Mouse (Mus musculus) liver, embryonic 13.5 days (tissue): ENCODE data around the gene Spert. TPM values are rescaled to one million over a fixed set of nuclear protein-coding genes. Genes with fewer than 3 reads are reported as not detected.

Source experiments
- ATAC-seq: fragments of 200-750 bp; cut with Nextera tagmentation; 2 replicates; pipeline ENCODE4 v1.8.0; 2017; ENCODE audit warnings: low read depth, mild to moderate bottlenecking, moderate number of reproducible peaks, moderate library complexity
- DNase-seq: peaks from one replicate; pipeline ENCODE4 v3.0.0; 2022
- H3K27ac ChIP-seq: fragments of 300-500 bp; sonication (generic); 2 replicates; pipeline ENCODE4 v1.5.1; 2015; ENCODE audit warnings: moderate library complexity, mild to moderate bottlenecking, inconsistent platforms
- H3K27me3 ChIP-seq: fragments of 300-500 bp; sonication (generic); 2 replicates; pipeline ENCODE4 v1.6.1; 2015; ENCODE audit warnings: mild to moderate bottlenecking, inconsistent platforms
- H3K36me3 ChIP-seq: fragments of 300-500 bp; sonication (generic); 2 replicates; pipeline ENCODE4 v1.6.1; 2015; ENCODE audit warnings: mild to moderate bottlenecking, inconsistent platforms
- H3K4me1 ChIP-seq: fragments of 300-500 bp; sonication (generic); replicated peaks from 2 replicates; pipeline ENCODE4 v1.6.1; 2015; ENCODE audit warnings: inconsistent platforms
- H3K4me2 ChIP-seq: fragments of 300-500 bp; sonication (generic); 2 replicates; pipeline ENCODE4 v1.6.1; 2015; ENCODE audit warnings: inconsistent platforms, mild to moderate bottlenecking, moderate library complexity
- H3K4me3 ChIP-seq: fragments of 300-500 bp; sonication (generic); replicated peaks from 2 replicates; pipeline ENCODE4 v1.5.1; 2015; ENCODE audit warnings: mild to moderate bottlenecking, inconsistent platforms
- H3K9ac ChIP-seq: fragments of 300-500 bp; sonication (generic); 2 replicates; pipeline ENCODE4 v1.6.1; 2015; ENCODE audit warnings: mild to moderate bottlenecking, inconsistent platforms
- H3K9me3 ChIP-seq: fragments of 300-500 bp; sonication (generic); replicated peaks from 2 replicates; pipeline ENCODE4 v1.6.1; 2016; ENCODE audit warnings: inconsistent platforms
- WGBS: fragments of 180-500 bp; shearing (Covaris S2); methylation state at CpG from one replicate; pipeline ENCODE4 v1.1.7; 2015; ENCODE audit not compliant: insufficient replicate concordance; 5-methylcytosine and 5-hydroxymethylcytosine counted together
- polyA plus RNA-seq: library from polyadenylated mRNA; unstranded; fragments of >200 nt; fragmentation: Nextera tagmentation; extraction: Ambion mirVana; gene quantifications from 2 replicates; pipeline ENCODE4 v1.2.1, GENCODE M21; 2015

Spert gene
- polyA plus RNA-seq: not detected in 2 replicates

DNA sequence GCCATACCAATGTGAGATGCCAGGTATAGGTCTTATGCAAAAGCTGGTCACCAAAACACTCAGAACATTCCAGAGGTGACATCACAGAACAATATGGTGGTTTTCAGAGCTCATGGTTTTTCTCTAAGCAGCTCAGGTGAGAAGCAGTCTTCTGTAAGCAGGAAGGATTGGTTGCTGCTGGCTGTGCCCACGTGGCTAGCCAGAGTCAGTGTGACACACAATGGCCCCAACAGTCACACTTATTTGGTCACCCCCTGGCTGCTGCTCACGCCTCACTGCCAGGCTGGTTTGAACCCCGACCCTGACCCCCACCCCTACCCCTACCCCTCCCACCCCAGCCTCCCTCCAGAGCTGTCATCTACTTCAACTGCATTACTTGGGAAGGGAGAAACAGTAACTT is at the start of gene Spert:
Gene Spert, minus strand, starts transcription at position 139 of the 400 bp plus-strand sequence.
- ATAC-seq: no peak
- 42% methylated on average over 3 of the region's 3 CpGs for WGBS
- no peak for DNase-seq
- no peaks in the 10 kb centered on the region for H3K27me3 ChIP-seq
- no peak within 1 kb of the TSS for H3K9ac ChIP-seq
- no peak within 1 kb of the TSS for H3K27ac ChIP-seq
- H3K4me2 ChIP-seq: no peak within 1 kb of the TSS
- H3K36me3 ChIP-seq: no peaks in the 10 kb centered on the region
- H3K9me3 ChIP-seq: no peaks in the 10 kb centered on the region
- H3K4me3 ChIP-seq: no peak within 1 kb of the TSS
- no peaks in the 10 kb centered on the region for H3K4me1 ChIP-seq

DNA sequence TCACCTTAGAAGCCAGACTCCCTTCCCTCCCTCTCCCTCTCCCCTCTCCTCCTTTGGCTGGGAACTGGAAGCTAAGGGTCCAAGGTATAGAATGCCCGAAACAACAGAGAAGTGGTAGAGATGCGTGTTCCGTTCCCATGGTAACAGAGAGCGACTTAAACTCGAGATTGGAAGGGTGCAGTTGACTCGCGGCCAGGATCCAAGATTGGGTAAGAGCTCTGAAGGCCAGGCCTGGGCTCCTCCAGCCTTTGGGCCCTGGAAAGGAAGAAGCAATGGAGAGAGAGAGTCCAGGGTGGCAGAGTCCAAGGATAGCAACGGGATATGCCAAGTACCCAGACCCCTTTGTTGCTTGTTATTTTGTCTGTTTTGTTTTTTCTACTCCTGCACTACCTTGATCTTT is 49.2 kb upstream of the Spert start, which contains the start of gene Erich6b:
Gene Erich6b, plus strand, starts transcription at position 180 of the 400 bp plus-strand sequence.
- DNase-seq: no peak
- Histone ChIP-seq H3K4me2 (no peak within 1 kb of the TSS), H3K4me1 (no peaks in the 10 kb centered on the region), H3K9me3 (no peaks in the 10 kb centered on the region), H3K9ac (no peak within 1 kb of the TSS), H3K36me3 (no peaks in the 10 kb centered on the region), H3K4me3 (no peak within 1 kb of the TSS), H3K27me3 (no peaks in the 10 kb centered on the region), H3K27ac (no peak within 1 kb of the TSS)
- 71% methylated on average over 8 of the region's 8 CpGs for WGBS
- no peak for ATAC-seq

DNA sequence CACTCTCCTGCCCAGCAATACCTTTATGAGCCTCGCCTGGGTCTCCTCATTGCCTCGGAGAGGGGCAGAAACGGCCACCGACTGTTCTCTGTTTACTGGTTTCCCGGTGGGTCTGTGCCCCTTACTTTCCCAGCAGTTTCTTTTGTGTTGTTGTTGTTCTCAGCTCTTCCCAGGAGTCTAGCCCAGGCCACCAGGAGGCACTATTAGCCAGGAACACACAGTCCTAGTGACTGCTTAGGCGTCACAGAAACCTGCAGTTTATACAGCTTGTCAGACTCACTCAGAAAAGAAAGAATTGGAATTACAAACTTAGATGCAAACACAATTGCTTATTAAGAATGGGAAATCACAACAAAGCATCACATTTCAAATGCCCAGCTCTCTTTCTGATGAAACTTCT is 48.5 kb upstream of the Spert start:
- DNase-seq (no peak), ATAC-seq (no peak)
- Histone ChIP-seq H3K27me3 (no peaks in the 10 kb centered on the region), H3K4me1 (no peaks in the 10 kb centered on the region), H3K9ac (no peak overlapping the region), H3K4me3 (no peak overlapping the region), H3K4me2 (no peak overlapping the region), H3K27ac (no peak overlapping the region), H3K9me3 (no peaks in the 10 kb centered on the region), H3K36me3 (no peaks in the 10 kb centered on the region)
- WGBS: 65% methylated on average over 6 of the region's 6 CpGs

DNA sequence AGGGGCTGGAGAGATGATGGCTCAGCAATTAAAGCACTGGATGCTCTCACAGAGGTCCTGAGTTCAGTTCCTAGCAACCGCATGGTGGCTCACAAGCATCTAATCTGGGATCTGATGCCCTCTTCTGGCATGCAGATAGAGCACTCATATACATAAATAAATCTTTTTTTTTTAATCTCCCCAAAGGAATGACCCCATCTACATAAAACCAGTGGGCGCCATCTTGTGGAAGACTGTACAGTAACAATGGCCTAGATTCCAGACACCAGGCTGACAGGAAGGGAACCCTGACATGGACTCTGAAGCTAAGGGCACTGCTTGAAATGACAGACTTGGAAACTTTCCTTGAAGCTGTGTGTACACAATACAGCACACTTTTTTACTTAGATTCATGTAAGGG is 47.9 kb upstream of the Spert start:
- H3K27ac ChIP-seq: no peak overlapping the region
- no peak for DNase-seq
- H3K4me2 ChIP-seq: no peak overlapping the region
- H3K27me3 ChIP-seq: no peaks in the 10 kb centered on the region
- no peak overlapping the region for H3K4me3 ChIP-seq
- H3K9ac ChIP-seq: no peak overlapping the region
- no peaks in the 10 kb centered on the region for H3K36me3 ChIP-seq
- H3K4me1 ChIP-seq: no peaks in the 10 kb centered on the region
- H3K9me3 ChIP-seq: no peaks in the 10 kb centered on the region
- ATAC-seq: no peak
- WGBS: 61% methylated on average over 2 of the region's 2 CpGs

DNA sequence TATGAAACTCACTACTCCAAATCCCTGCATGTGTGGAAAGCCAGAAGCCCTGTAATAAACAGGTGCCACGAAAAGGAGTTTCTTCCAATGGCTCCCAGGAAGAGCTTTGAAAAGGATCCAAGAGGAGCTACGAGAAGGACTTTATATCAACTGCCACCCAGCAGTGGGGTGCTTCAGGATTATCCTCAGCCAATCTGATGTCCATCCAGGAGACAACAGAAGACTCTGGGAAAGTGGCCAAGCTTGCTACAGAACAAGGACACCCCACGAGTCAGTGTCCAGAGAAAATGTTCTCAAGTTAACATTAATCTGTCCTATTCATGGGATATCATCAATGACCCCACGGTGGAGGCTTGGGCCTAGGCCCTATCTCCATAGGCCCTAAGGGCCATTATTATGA is 44.7 kb upstream of the Spert start:
- DNase-seq (no peak), ATAC-seq (no peak)
- H3K4me1 ChIP-seq: no peaks in the 10 kb centered on the region
- H3K27ac ChIP-seq: no peak overlapping the region
- H3K9me3 ChIP-seq: no peaks in the 10 kb centered on the region
- H3K4me3 ChIP-seq: no peak overlapping the region
- H3K27me3 ChIP-seq: no peaks in the 10 kb centered on the region
- no peak overlapping the region for H3K4me2 ChIP-seq
- 49% methylated on average over 4 of the region's 4 CpGs for WGBS
- H3K9ac ChIP-seq: no peak overlapping the region
- no peaks in the 10 kb centered on the region for H3K36me3 ChIP-seq

DNA sequence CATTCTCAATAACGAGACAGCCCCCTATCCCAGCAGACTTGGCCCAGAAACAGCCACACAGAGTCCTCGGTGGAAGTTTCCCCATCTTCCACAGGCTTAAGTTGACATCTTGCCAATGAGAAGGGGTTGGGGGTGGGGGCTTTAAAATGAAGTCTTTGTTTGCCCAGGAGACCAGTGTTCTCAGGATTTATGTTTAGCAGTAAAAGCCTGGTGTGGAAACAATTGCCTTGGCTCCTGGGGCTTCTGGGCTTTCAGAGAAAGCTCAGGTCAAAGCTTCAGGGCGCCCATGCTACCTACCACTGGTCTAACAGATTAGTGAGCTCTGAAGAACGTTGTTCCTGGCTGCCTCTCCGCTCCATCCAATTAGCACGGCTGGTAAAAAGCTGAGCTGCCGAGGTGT is 43.2 kb upstream of the Spert start:
- H3K36me3 ChIP-seq: no peaks in the 10 kb centered on the region
- ATAC-seq: no peak

DNA sequence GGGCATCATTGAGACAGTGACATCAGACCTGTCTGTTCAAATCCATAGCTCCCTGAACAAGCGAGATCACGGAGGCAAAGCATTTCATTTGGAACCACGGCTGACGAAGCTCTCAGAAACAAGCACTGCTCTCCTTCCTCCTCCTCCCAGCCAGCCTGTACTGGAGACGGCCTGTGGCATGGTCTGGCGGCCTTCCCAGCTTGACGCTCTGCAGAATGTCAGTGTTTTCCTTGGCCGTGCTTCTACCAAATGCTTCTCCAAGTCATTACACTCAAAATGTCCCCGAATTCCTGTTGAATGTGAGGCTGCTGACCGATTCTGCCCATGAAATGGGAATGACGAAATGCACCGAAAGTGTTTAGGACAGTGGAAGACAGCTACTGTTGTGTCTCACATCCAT is 42.4 kb upstream of the Spert start:
- H3K36me3 ChIP-seq: no peaks in the 10 kb centered on the region
- H3K4me1 ChIP-seq: no peaks in the 10 kb centered on the region
- DNase-seq: no peak
- H3K27ac ChIP-seq: no peak overlapping the region
- no peaks in the 10 kb centered on the region for H3K27me3 ChIP-seq
- H3K4me2 ChIP-seq: no peak overlapping the region
- H3K9ac ChIP-seq: no peak overlapping the region
- H3K4me3 ChIP-seq: no peak overlapping the region
- WGBS: 66% methylated on average over 12 of the region's 12 CpGs
- no peaks in the 10 kb centered on the region for H3K9me3 ChIP-seq
- no peak for ATAC-seq

More for the DNA sequence above, 43.2 kb upstream of the Spert start:
- Histone ChIP-seq H3K9ac (no peak overlapping the region), H3K27me3 (no peaks in the 10 kb centered on the region), H3K27ac (no peak overlapping the region), H3K4me1 (no peaks in the 10 kb centered on the region), H3K9me3 (no peaks in the 10 kb centered on the region), H3K4me3 (no peak overlapping the region), H3K4me2 (no peak overlapping the region)
- DNase-seq: no peak
- WGBS: 64% methylated on average over 7 of the region's 7 CpGs

DNA sequence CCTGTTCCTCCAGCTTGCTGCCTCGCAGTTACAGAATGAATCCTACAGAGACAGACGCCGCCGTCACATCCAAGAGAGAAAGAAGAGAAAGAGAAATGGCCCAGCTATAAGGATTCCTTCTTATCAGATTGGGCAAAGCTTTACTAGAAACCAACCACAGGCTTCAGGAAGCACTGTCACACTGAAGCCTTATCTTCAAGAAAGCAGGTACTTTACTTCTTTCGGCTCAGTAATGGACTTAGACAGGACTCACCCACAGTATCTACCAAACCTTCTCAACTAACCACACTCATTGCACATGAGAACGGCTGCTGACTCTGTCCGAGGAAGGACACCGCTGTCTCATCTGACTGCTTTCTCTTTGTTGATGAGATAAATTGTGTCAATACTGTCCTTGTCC is 36.0 kb upstream of the Spert start:
- Histone ChIP-seq H3K27me3 (no peaks in the 10 kb centered on the region), H3K4me2 (no peak overlapping the region), H3K4me3 (no peak overlapping the region), H3K9ac (no peak overlapping the region), H3K27ac (no peak overlapping the region), H3K9me3 (no peaks in the 10 kb centered on the region), H3K36me3 (no peaks in the 10 kb centered on the region), H3K4me1 (no peaks in the 10 kb centered on the region)
- WGBS: 24% methylated on average over 8 of the region's 8 CpGs
- no peak for DNase-seq
- ATAC-seq: no peak

DNA sequence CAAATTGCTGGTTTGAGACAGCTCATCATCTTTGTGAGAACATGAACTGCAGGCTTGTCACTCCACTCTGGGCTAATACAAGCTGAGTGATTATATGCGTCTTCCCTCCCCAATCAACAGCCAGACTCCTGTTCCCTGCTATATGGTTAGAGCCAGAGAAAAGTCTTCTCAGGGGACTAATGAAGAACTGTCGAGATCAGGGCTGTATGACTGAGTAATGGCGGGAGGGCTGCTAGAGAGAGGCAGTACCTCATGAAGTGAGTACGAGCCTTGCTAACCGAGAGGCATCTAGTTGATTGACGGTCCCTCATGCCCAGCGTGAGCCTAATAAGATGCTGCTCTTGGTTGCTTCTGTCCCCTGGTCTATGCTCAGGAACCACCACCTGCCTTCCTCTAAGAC is 30.1 kb upstream of the Spert start:
- Histone ChIP-seq H3K9ac (no peak overlapping the region), H3K27ac (no peak overlapping the region), H3K27me3 (no peaks in the 10 kb centered on the region), H3K4me2 (no peak overlapping the region), H3K4me1 (no peaks in the 10 kb centered on the region), H3K36me3 (no peaks in the 10 kb centered on the region), H3K9me3 (no peaks in the 10 kb centered on the region), H3K4me3 (no peak overlapping the region)
- ATAC-seq: no peak
- DNase-seq: no peak
- WGBS: 71% methylated on average over 7 of the region's 7 CpGs

DNA sequence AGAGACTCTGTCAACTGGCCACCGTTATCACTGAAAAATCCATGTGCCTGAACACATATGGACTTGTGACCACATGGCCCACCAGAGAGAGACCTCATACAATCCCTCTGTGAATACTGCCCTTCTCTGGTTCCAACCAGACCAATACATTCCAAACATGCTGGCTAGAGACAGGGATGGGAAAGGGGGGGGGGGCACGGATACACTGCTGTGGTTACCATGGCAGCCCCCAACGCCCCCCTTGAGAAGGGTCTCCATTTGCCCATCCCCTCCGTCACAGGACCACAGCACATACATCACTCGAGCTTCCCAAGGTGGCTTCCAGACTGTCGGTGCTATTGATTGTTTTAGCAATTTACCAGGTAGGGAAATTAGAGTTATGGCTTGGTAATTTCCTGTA is 23.5 kb upstream of the Spert start:
- H3K27me3 ChIP-seq: no peaks in the 10 kb centered on the region
- H3K4me1 ChIP-seq: no peaks in the 10 kb centered on the region
- no peak overlapping the region for H3K9ac ChIP-seq
- 68% methylated on average over 6 of the region's 6 CpGs for WGBS
- ATAC-seq (no peak), DNase-seq (no peak)
- H3K4me3 ChIP-seq: no peak overlapping the region
- H3K27ac ChIP-seq: no peak overlapping the region
- H3K4me2 ChIP-seq: no peak overlapping the region
- no peaks in the 10 kb centered on the region for H3K36me3 ChIP-seq
- no peaks in the 10 kb centered on the region for H3K9me3 ChIP-seq

DNA sequence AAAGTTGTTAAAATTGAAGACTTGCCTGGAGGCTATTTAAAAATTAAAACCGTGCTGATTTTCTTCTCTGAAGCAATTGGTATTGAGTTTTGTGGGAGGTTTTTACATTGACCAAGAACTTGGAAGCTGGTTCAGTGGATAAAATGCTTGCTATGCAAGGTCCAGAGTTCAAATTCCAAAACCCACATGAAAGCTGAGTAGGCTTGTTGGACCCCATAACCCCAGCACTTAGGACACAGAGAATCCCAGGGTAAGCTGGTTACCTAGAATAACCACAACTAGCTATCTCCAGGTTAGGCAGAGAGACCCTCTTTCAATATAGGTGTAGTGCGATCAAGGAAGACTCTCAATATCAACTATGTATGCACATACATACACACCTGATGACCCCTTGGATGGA is 16.3 kb upstream of the Spert start:
- no peaks in the 10 kb centered on the region for H3K4me1 ChIP-seq
- no peak for DNase-seq
- 62% methylated on average over 2 of the region's 2 CpGs for WGBS
- no peaks in the 10 kb centered on the region for H3K36me3 ChIP-seq
- H3K9me3 ChIP-seq: no peaks in the 10 kb centered on the region
- no peak overlapping the region for H3K27ac ChIP-seq
- H3K4me2 ChIP-seq: no peak overlapping the region
- H3K27me3 ChIP-seq: no peaks in the 10 kb centered on the region
- H3K9ac ChIP-seq: no peak overlapping the region
- no peak overlapping the region for H3K4me3 ChIP-seq
- ATAC-seq: no peak

DNA sequence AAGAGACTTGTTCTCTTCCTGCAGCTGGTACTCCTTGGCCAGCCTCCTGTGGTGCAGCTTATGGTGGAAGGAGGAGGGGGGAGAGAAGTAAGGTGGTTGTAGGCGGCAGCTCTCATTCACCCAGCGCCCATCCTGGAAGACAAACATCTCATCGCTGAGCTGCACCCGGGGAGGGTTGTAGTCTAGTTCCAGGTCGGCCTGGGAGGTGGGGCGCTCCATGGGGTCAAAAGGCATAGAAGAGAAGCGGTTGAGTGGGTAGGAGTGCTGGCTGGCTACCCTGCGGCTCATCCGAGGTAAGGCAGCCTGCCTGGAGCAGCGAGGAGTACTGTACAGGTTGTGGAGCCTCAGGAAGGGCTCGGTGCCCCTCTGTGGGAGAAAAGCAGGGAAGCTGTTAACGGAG is 9.0 kb downstream of the Spert start:
- Histone ChIP-seq H3K4me1 (no peaks in the 10 kb centered on the region), H3K4me3 (no peak overlapping the region), H3K27ac (no peak overlapping the region), H3K4me2 (no peak overlapping the region), H3K27me3 (no peaks in the 10 kb centered on the region), H3K36me3 (no peaks in the 10 kb centered on the region), H3K9me3 (no peaks in the 10 kb centered on the region), H3K9ac (no peak overlapping the region)
- DNase-seq: no peak
- no peak for ATAC-seq
- WGBS: 74% methylated on average over 12 of the region's 12 CpGs
